Mouse (Mus musculus): ENCODE results near the gene Chaf1b. TPM values are rescaled to one million over a fixed set of nuclear protein-coding genes. Genes with fewer than 3 reads are reported as not detected.

Gene Chaf1b
- polyA plus RNA-seq, 1 experiment from 2014 or later: 78.0 TPM

GRCm38 (mm10) chr16:93934588-93934987 is 50.9 kb downstream of the Chaf1b start:
- H3K27ac ChIP-seq: no peak overlapping the region
- no peaks in the 10 kb centered on the region for H3K36me3 ChIP-seq
- peak overlapping the region; percentile 22 for H3K4me2 ChIP-seq
- H3K9ac ChIP-seq: no peak overlapping the region
- WGBS: 22% methylated on average over 13 of the region's 13 CpGs
- ATAC-seq (ENCODE audit: insufficient number of reproducible peaks, insufficient read depth, low FRiP score, low TSS enrichment, low read depth): no peak
- H3K4me3 ChIP-seq: no peak overlapping the region
- H3K4me1 ChIP-seq: peaks cover 27% of the 10 kb centered on the region
- H3K27me3 ChIP-seq: peaks cover 40% of the 10 kb centered on the region
- no peaks in the 10 kb centered on the region for H3K9me3 ChIP-seq

- Histone ChIP-seq H3K4me1 (peaks cover 30% of the 10 kb centered on the region), H3K27me3 (peaks cover 40% of the 10 kb centered on the region), H3K9ac (peak overlapping the region; percentile 44; the same call in 1 of the 2 replicates), H3K4me2 (peak overlapping the region; percentile 22), H3K27ac (no peak overlapping the region), H3K36me3 (no peaks in the 10 kb centered on the region), H3K9me3 (no peaks in the 10 kb centered on the region), H3K4me3 (no peak overlapping the region)
- WGBS: 15% methylated on average over 7 of the region's 7 CpGs
- no peak for ATAC-seq (ENCODE audit: insufficient number of reproducible peaks, insufficient read depth, low FRiP score, low TSS enrichment, low read depth)
Observed at GRCm38 (mm10) chr16:93935009-93935408, 51.3 kb downstream of the Chaf1b start.

GRCm38 (mm10) chr16:93938400-93938846 is 54.7 kb downstream of the Chaf1b start:
- Histone ChIP-seq H3K27me3 (peaks cover 40% of the 10 kb centered on the region), H3K4me2 (peak overlapping the region; percentile 57), H3K36me3 (no peaks in the 10 kb centered on the region), H3K4me1 (peaks cover 42% of the 10 kb centered on the region), H3K9me3 (no peaks in the 10 kb centered on the region), H3K4me3 (peak overlapping the region; percentile 28), H3K9ac (no peak overlapping the region), H3K27ac (no peak overlapping the region)
- no peak for ATAC-seq (ENCODE audit: insufficient number of reproducible peaks, insufficient read depth, low FRiP score, low TSS enrichment, low read depth)
- 12% methylated on average over 16 of the region's 16 CpGs for WGBS

GRCm38 (mm10) chr16:93939961-93940360 is 56.3 kb downstream of the Chaf1b start:
- Histone ChIP-seq H3K27ac (no peak overlapping the region), H3K36me3 (no peaks in the 10 kb centered on the region), H3K4me2 (no peak overlapping the region), H3K4me3 (no peak overlapping the region), H3K27me3 (peaks cover 45% of the 10 kb centered on the region), H3K9me3 (no peaks in the 10 kb centered on the region), H3K4me1 (peaks cover 42% of the 10 kb centered on the region), H3K9ac (no peak overlapping the region)
- WGBS: 29% methylated on average over 4 of the region's 4 CpGs
- ATAC-seq (ENCODE audit: insufficient number of reproducible peaks, insufficient read depth, low FRiP score, low TSS enrichment, low read depth): no peak

- H3K4me1 ChIP-seq: peaks cover 33% of the 10 kb centered on the region
- 74% methylated on average over 10 of the region's 10 CpGs for WGBS
- ATAC-seq (ENCODE audit: insufficient number of reproducible peaks, insufficient read depth, low FRiP score, low TSS enrichment, low read depth): no peak
- no peak overlapping the region for H3K4me3 ChIP-seq
- no peaks in the 10 kb centered on the region for H3K36me3 ChIP-seq
- H3K27ac ChIP-seq: no peak overlapping the region
- H3K4me2 ChIP-seq: no peak overlapping the region
- H3K9ac ChIP-seq: no peak overlapping the region
- no peaks in the 10 kb centered on the region for H3K9me3 ChIP-seq
- H3K27me3 ChIP-seq: peaks cover 33% of the 10 kb centered on the region
Observed at GRCm38 (mm10) chr16:93941781-93942567, 58.3 kb downstream of the Chaf1b start.

- Histone ChIP-seq H3K9me3 (no peaks in the 10 kb centered on the region), H3K36me3 (no peaks in the 10 kb centered on the region), H3K27me3 (peaks cover 26% of the 10 kb centered on the region), H3K4me1 (peaks cover 33% of the 10 kb centered on the region), H3K4me3 (no peak overlapping the region), H3K9ac (no peak overlapping the region), H3K4me2 (no peak overlapping the region), H3K27ac (no peak overlapping the region)
- WGBS: 93% methylated on average over 10 of the region's 10 CpGs
- no peak for ATAC-seq (ENCODE audit: insufficient number of reproducible peaks, insufficient read depth, low FRiP score, low TSS enrichment, low read depth)
Observed at GRCm38 (mm10) chr16:93942796-93943502, 59.2 kb downstream of the Chaf1b start.

- no peak for ATAC-seq (ENCODE audit: insufficient number of reproducible peaks, insufficient read depth, low FRiP score, low TSS enrichment, low read depth)
- Histone ChIP-seq H3K4me1 (peaks cover 25% of the 10 kb centered on the region), H3K9ac (no peak overlapping the region), H3K9me3 (no peaks in the 10 kb centered on the region), H3K4me3 (no peak overlapping the region), H3K36me3 (no peaks in the 10 kb centered on the region), H3K4me2 (no peak overlapping the region), H3K27ac (no peak overlapping the region), H3K27me3 (peaks cover 28% of the 10 kb centered on the region)
- WGBS: 82% methylated on average over 6 of the region's 6 CpGs
Observed at GRCm38 (mm10) chr16:93944301-93944700, 60.6 kb downstream of the Chaf1b start.

GRCm38 (mm10) chr16:93947396-93947795 is 63.7 kb downstream of the Chaf1b start:
- no peaks in the 10 kb centered on the region for H3K9me3 ChIP-seq
- peaks cover 33% of the 10 kb centered on the region for H3K27me3 ChIP-seq
- WGBS: 90% methylated on average over 4 of the region's 4 CpGs
- no peak for ATAC-seq (ENCODE audit: insufficient number of reproducible peaks, insufficient read depth, low FRiP score, low TSS enrichment, low read depth)
- H3K9ac ChIP-seq: no peak overlapping the region
- H3K4me1 ChIP-seq: peaks cover 7% of the 10 kb centered on the region; the same call in 1 of the 2 replicates
- no peak overlapping the region for H3K4me3 ChIP-seq
- no peaks in the 10 kb centered on the region for H3K36me3 ChIP-seq
- H3K4me2 ChIP-seq: no peak overlapping the region
- no peak overlapping the region for H3K27ac ChIP-seq

Other genes starting within 250 kb of the Chaf1b start
- gene Cbr3, start 200.7 kb upstream of the Chaf1b start, polyA plus RNA-seq (2015; fragmentation: Nextera tagmentation; extraction: Ambion mirVana): 8.1 and 9.9 TPM in 2 replicates
- 11.8 and 16.4 TPM in 2 replicates for gene Dop1b, start 172.0 kb upstream of the Chaf1b start, polyA plus RNA-seq (2015; fragmentation: Nextera tagmentation; extraction: Ambion mirVana)
- gene Morc3, start 51.8 kb upstream of the Chaf1b start, polyA plus RNA-seq (2015; fragmentation: Nextera tagmentation; extraction: Ambion mirVana): 32.9 and 42.8 TPM in 2 replicates
- not detected in 2 replicates for gene Cldn14, start 124.9 kb downstream of the Chaf1b start, polyA plus RNA-seq (2015; fragmentation: Nextera tagmentation; extraction: Ambion mirVana)
- 0.50 and 0.58 TPM in 2 replicates for gene Sim2, start 201.0 kb downstream of the Chaf1b start, polyA plus RNA-seq (2015; fragmentation: Nextera tagmentation; extraction: Ambion mirVana)

Measured in embryonic facial prominence, embryonic 13.5 days (tissue).